Mouse (Mus musculus): ENCODE data around the gene Rnf227. TPM values are rescaled to one million over a fixed set of nuclear protein-coding genes. Genes with fewer than 3 reads are reported as not detected.
A peak's percentile ranks its signal among the peaks of the same experiment; 100 is the strongest.
"Not testable (repeated sequence)": the region's sequence is repeated elsewhere in the genome, so short reads cannot be mapped to it uniquely, and the experiment has no call there.

Rnf227 gene
- 18.7 and 18.8 TPM in 2 replicates for polyA plus RNA-seq (2016; fragmentation: Nextera tagmentation; extraction: Ambion mirVana)

- 2% methylated on average over 99 of the region's 99 CpGs for WGBS
Observed at GRCm38 (mm10) chr11:69340161-69341131, at the start of gene Rnf227. Gene Rnf227 (plus strand): TSS chr11:69340461.

GRCm38 (mm10) chr11:69291111-69291510 lies 49.1 kb upstream of the Rnf227 start:
- no peaks in the 10 kb centered on the region for H3K36me3 ChIP-seq (replicated peaks)

More at GRCm38 (mm10) chr11:69340161-69341131, at the start of gene Rnf227:
- peak; percentile 88 for DNase-seq (ENCODE audit: low spot score)
- Histone ChIP-seq H3K27me3 (replicated peaks; ENCODE audit: low read depth, poor library complexity, severe bottlenecking) (peaks cover 31% of the 10 kb centered on the region), H3K4me1 (peaks cover 18% of the 10 kb centered on the region), H3K9me3 (0 out of 2 replicates have a peak, but pooled peaks cover 8% of the 10 kb centered on the region), H3K27ac (replicated peaks) (peak within 1 kb of the TSS; percentile 90), H3K4me3 (peak within 1 kb of the TSS; percentile 69), H3K36me3 (replicated peaks) (peaks cover 32% of the 10 kb centered on the region)

GRCm38 (mm10) chr11:69295286-69295685 lies 45.0 kb upstream of the Rnf227 start:
- Histone ChIP-seq H3K4me3 (no peak overlapping the region), H3K27me3 (replicated peaks; ENCODE audit: low read depth, poor library complexity, severe bottlenecking) (no peaks in the 10 kb centered on the region), H3K36me3 (replicated peaks) (peaks cover 33% of the 10 kb centered on the region), H3K27ac (replicated peaks) (no peak overlapping the region), H3K4me1 (no peaks in the 10 kb centered on the region), H3K9me3 (no peaks in the 10 kb centered on the region)
- DNase-seq (ENCODE audit: low spot score), result no peak
- WGBS, result 90% methylated on average over 3 of the region's 3 CpGs

More at GRCm38 (mm10) chr11:69291111-69291510, 49.1 kb upstream of the Rnf227 start:
- 93% methylated on average over 5 of the region's 5 CpGs for WGBS
- Histone ChIP-seq H3K4me3 (no peak overlapping the region), H3K4me1 (no peaks in the 10 kb centered on the region), H3K27ac (replicated peaks) (no peak overlapping the region), H3K9me3 (no peaks in the 10 kb centered on the region), H3K27me3 (replicated peaks; ENCODE audit: low read depth, poor library complexity, severe bottlenecking) (no peaks in the 10 kb centered on the region)
- no peak for DNase-seq (ENCODE audit: low spot score)

GRCm38 (mm10) chr11:69297799-69298198 lies 42.5 kb upstream of the Rnf227 start:
- H3K27ac ChIP-seq (replicated peaks), result no peak overlapping the region
- H3K4me3 ChIP-seq, result no peak overlapping the region
- no peaks in the 10 kb centered on the region for H3K4me1 ChIP-seq
- no peaks in the 10 kb centered on the region for H3K9me3 ChIP-seq
- H3K36me3 ChIP-seq (replicated peaks), result peaks cover 58% of the 10 kb centered on the region
- WGBS, result 92% methylated on average over 2 of the region's 2 CpGs
- H3K27me3 ChIP-seq (replicated peaks; ENCODE audit: low read depth, poor library complexity, severe bottlenecking), result no peaks in the 10 kb centered on the region
- DNase-seq (ENCODE audit: low spot score), result no peak

GRCm38 (mm10) chr11:69298231-69298630 lies 42.0 kb upstream of the Rnf227 start:
- H3K27me3 ChIP-seq (replicated peaks; ENCODE audit: low read depth, poor library complexity, severe bottlenecking), result no peaks in the 10 kb centered on the region
- peaks cover 62% of the 10 kb centered on the region for H3K36me3 ChIP-seq (replicated peaks)
- no peaks in the 10 kb centered on the region for H3K4me1 ChIP-seq
- 70% methylated on average over 7 of the region's 7 CpGs for WGBS
- no peak for DNase-seq (ENCODE audit: low spot score)
- H3K9me3 ChIP-seq, result no peaks in the 10 kb centered on the region
- no peak overlapping the region for H3K4me3 ChIP-seq
- H3K27ac ChIP-seq (replicated peaks), result no peak overlapping the region

- H3K36me3 ChIP-seq (replicated peaks), result peaks cover 97% of the 10 kb centered on the region
- 91% methylated on average over 7 of the region's 7 CpGs for WGBS
- no peaks in the 10 kb centered on the region for H3K27me3 ChIP-seq (replicated peaks; ENCODE audit: low read depth, poor library complexity, severe bottlenecking)
- H3K27ac ChIP-seq (replicated peaks), result no peak overlapping the region
- no peak for DNase-seq (ENCODE audit: low spot score)
- H3K4me3 ChIP-seq, result no peak overlapping the region
- no peaks in the 10 kb centered on the region for H3K9me3 ChIP-seq
- no peaks in the 10 kb centered on the region for H3K4me1 ChIP-seq
Observed at GRCm38 (mm10) chr11:69302817-69303216, 37.4 kb upstream of the Rnf227 start.

- H3K27ac ChIP-seq (replicated peaks), result no peak overlapping the region
- DNase-seq (ENCODE audit: low spot score), result no peak
- no peaks in the 10 kb centered on the region for H3K27me3 ChIP-seq (replicated peaks; ENCODE audit: low read depth, poor library complexity, severe bottlenecking)
- no peak overlapping the region for H3K4me3 ChIP-seq
- H3K36me3 ChIP-seq (replicated peaks), result peaks cover 99% of the 10 kb centered on the region
- 94% methylated on average over 9 of the region's 9 CpGs for WGBS
- no peaks in the 10 kb centered on the region for H3K4me1 ChIP-seq
- H3K9me3 ChIP-seq, result no peaks in the 10 kb centered on the region
Observed at GRCm38 (mm10) chr11:69305291-69305690, 35.0 kb upstream of the Rnf227 start.

- H3K27me3 ChIP-seq (replicated peaks; ENCODE audit: low read depth, poor library complexity, severe bottlenecking), result no peaks in the 10 kb centered on the region
- no peak overlapping the region for H3K27ac ChIP-seq (replicated peaks)
- WGBS, result 93% methylated on average over 2 of the region's 2 CpGs
- H3K36me3 ChIP-seq (replicated peaks), result peaks cover 99% of the 10 kb centered on the region
- H3K9me3 ChIP-seq, result no peaks in the 10 kb centered on the region
- no peak for DNase-seq (ENCODE audit: low spot score)
- H3K4me1 ChIP-seq, result no peaks in the 10 kb centered on the region
- H3K4me3 ChIP-seq, result no peak overlapping the region
Observed at GRCm38 (mm10) chr11:69306039-69306438, 34.2 kb upstream of the Rnf227 start.

- Histone ChIP-seq H3K27ac (replicated peaks) (no peak overlapping the region), H3K9me3 (no peaks in the 10 kb centered on the region), H3K27me3 (replicated peaks; ENCODE audit: low read depth, poor library complexity, severe bottlenecking) (no peaks in the 10 kb centered on the region), H3K36me3 (replicated peaks) (peaks cover 100% of the 10 kb centered on the region), H3K4me1 (no peaks in the 10 kb centered on the region), H3K4me3 (no peak overlapping the region)
- 83% methylated on average over 7 of the region's 7 CpGs for WGBS
- no peak for DNase-seq (ENCODE audit: low spot score)
Observed at GRCm38 (mm10) chr11:69311266-69311665, 29.0 kb upstream of the Rnf227 start.

- WGBS, result 99% methylated on average over 6 of the region's 6 CpGs
- H3K4me3 ChIP-seq, result no peak overlapping the region
- H3K27me3 ChIP-seq (replicated peaks; ENCODE audit: low read depth, poor library complexity, severe bottlenecking), result no peaks in the 10 kb centered on the region
- DNase-seq (ENCODE audit: low spot score), result no peak
- H3K9me3 ChIP-seq, result no peaks in the 10 kb centered on the region
- no peaks in the 10 kb centered on the region for H3K4me1 ChIP-seq
- peaks cover 96% of the 10 kb centered on the region for H3K36me3 ChIP-seq (replicated peaks)
- no peak overlapping the region for H3K27ac ChIP-seq (replicated peaks)
Observed at GRCm38 (mm10) chr11:69316361-69316760, 23.9 kb upstream of the Rnf227 start.

- not testable (repeated sequence) for DNase-seq (ENCODE audit: low spot score); H3K9me3 ChIP-seq; H3K27me3 ChIP-seq (replicated peaks; ENCODE audit: low read depth, poor library complexity, severe bottlenecking); H3K27ac ChIP-seq (replicated peaks); H3K4me3 ChIP-seq
- Histone ChIP-seq H3K4me1 (peaks cover 15% of the 10 kb centered on the region), H3K36me3 (replicated peaks) (peaks cover 80% of the 10 kb centered on the region)
- WGBS, result 87% methylated on average over 3 of the region's 3 CpGs
Observed at GRCm38 (mm10) chr11:69318000-69318399, 22.3 kb upstream of the Rnf227 start.

GRCm38 (mm10) chr11:69321580-69321979 lies 18.7 kb upstream of the Rnf227 start:
- 92% methylated on average over 6 of the region's 6 CpGs for WGBS
- peaks cover 42% of the 10 kb centered on the region for H3K4me1 ChIP-seq
- DNase-seq (ENCODE audit: low spot score), result no peak
- no peak overlapping the region for H3K4me3 ChIP-seq
- H3K27me3 ChIP-seq (replicated peaks; ENCODE audit: low read depth, poor library complexity, severe bottlenecking), result peaks cover 9% of the 10 kb centered on the region
- H3K27ac ChIP-seq (replicated peaks), result no peak overlapping the region
- peaks cover 45% of the 10 kb centered on the region for H3K36me3 ChIP-seq (replicated peaks)
- no peaks in the 10 kb centered on the region for H3K9me3 ChIP-seq

- peaks cover 41% of the 10 kb centered on the region for H3K36me3 ChIP-seq (replicated peaks)
- H3K27me3 ChIP-seq (replicated peaks; ENCODE audit: low read depth, poor library complexity, severe bottlenecking), result peaks cover 13% of the 10 kb centered on the region
- DNase-seq (ENCODE audit: low spot score), result no peak
- WGBS, result 83% methylated on average over 6 of the region's 6 CpGs
- peak overlapping the region; percentile 78 for H3K4me3 ChIP-seq
- H3K9me3 ChIP-seq, result no peaks in the 10 kb centered on the region
- H3K27ac ChIP-seq (replicated peaks), result no peak overlapping the region
- H3K4me1 ChIP-seq, result peaks cover 46% of the 10 kb centered on the region
Observed at GRCm38 (mm10) chr11:69322010-69322409, 18.3 kb upstream of the Rnf227 start.

Measured in embryonic facial prominence, embryonic 10.5 days (tissue).